Mouse (Mus musculus) megakaryocyte, adult 5-6 weeks (primary cell): ENCODE data around the gene Abt1. TPM values are rescaled to one million over a fixed set of nuclear protein-coding genes. Genes with fewer than 3 reads are reported as not detected.

Experiments used
- ATAC-seq: 2 replicates; pipeline ENCODE4 v1.8.0; 2016; ENCODE audit warnings: mild to moderate bottlenecking, inconsistent platforms; ENCODE audit not compliant: poor library complexity, severe bottlenecking
- total RNA-seq, 2 experiments: library from RNA; stranded (forward) in 1 of 2; stranded (reverse) in 1 of 2; fragments of 153-499, 151-499 nt in 1 of 2; fragments of 221-1000, 200-1000 nt in 1 of 2; gene quantifications; 2 replicates each; pipeline versions ENCODE4 v1.2.3 to v1.2.4; 2015 to 2017

Abt1 gene
- total RNA-seq, 2 experiments from 2014 or later = 5.1 to 6.8 TPM

- peak; percentile 98 for ATAC-seq
Measured at GRCm38 (mm10) chr13:23368583-23369420, 54.9 kb downstream of the Abt1 start, which contains the start of gene Zfp322a. TSS of gene Zfp322a (minus strand) at chr13:23369208.

Other genes starting within 250 kb of the Abt1 start
- not detected in 2 replicates for gene Vmn1r220, start 235.9 kb downstream of the Abt1 start, total RNA-seq (2015)
- not detected in 2 replicates for gene Vmn1r220, start 235.9 kb downstream of the Abt1 start, total RNA-seq (2017)
- gene Vmn1r221, start 209.7 kb downstream of the Abt1 start, total RNA-seq (2015) = not detected in 2 replicates
- not detected in 2 replicates for gene Vmn1r221, start 209.7 kb downstream of the Abt1 start, total RNA-seq (2017)
- gene Vmn1r222, start 187.9 kb downstream of the Abt1 start, total RNA-seq (2015) = not detected in 2 replicates
- gene Vmn1r222, start 187.9 kb downstream of the Abt1 start, total RNA-seq (2017) = not detected in 2 replicates
- gene Vmn1r223, start 176.7 kb downstream of the Abt1 start, total RNA-seq (2015) = not detected in 2 replicates
- gene Vmn1r223, start 176.7 kb downstream of the Abt1 start, total RNA-seq (2017) = not detected in 2 replicates
- 18.8 and 20.3 TPM in 2 replicates for gene Zfp322a, start 54.7 kb downstream of the Abt1 start, total RNA-seq (2015)
- 39.8 and 46.7 TPM in 2 replicates for gene Zfp322a, start 54.7 kb downstream of the Abt1 start, total RNA-seq (2017)
- not detected in 2 replicates for gene Btn1a1, start 42.0 kb upstream of the Abt1 start, total RNA-seq (2015)
- not detected in 2 replicates for gene Btn1a1, start 42.0 kb upstream of the Abt1 start, total RNA-seq (2017)
- not detected in 2 replicates for gene Btn2a2, start 65.0 kb upstream of the Abt1 start, total RNA-seq (2015)
- not detected in 2 replicates for gene Btn2a2, start 65.0 kb upstream of the Abt1 start, total RNA-seq (2017)
- 61.7 and 63.9 TPM in 2 replicates for gene Hist1h4h, start 107.2 kb upstream of the Abt1 start, total RNA-seq (2015)
- gene Hist1h4h, start 107.2 kb upstream of the Abt1 start, total RNA-seq (2017) = 1,033 and 1,202 TPM in 2 replicates
- gene Hist1h2af, start 110.0 kb upstream of the Abt1 start, total RNA-seq (2015) = 61.9 and 91.1 TPM in 2 replicates
- gene Hist1h2af, start 110.0 kb upstream of the Abt1 start, total RNA-seq (2017) = 1,786 and 1,821 TPM in 2 replicates
- gene Hist1h3g, start 111.6 kb upstream of the Abt1 start, total RNA-seq (2015) = 225 and 241 TPM in 2 replicates
- 441 and 668 TPM in 2 replicates for gene Hist1h3g, start 111.6 kb upstream of the Abt1 start, total RNA-seq (2017)
- 32.3 and 36.5 TPM in 2 replicates for gene Hist1h2bh, start 119.5 kb upstream of the Abt1 start, total RNA-seq (2015)
- 143 and 176 TPM in 2 replicates for gene Hist1h2bh, start 119.5 kb upstream of the Abt1 start, total RNA-seq (2017)
- gene Hist1h3f, start 120.2 kb upstream of the Abt1 start, total RNA-seq (2015) = 43.8 and 48.7 TPM in 2 replicates
- gene Hist1h3f, start 120.2 kb upstream of the Abt1 start, total RNA-seq (2017) = 145 and 146 TPM in 2 replicates
- 110 and 116 TPM in 2 replicates for gene Hist1h4f, start 127.8 kb upstream of the Abt1 start, total RNA-seq (2015)
- 2,488 and 3,291 TPM in 2 replicates for gene Hist1h4f, start 127.8 kb upstream of the Abt1 start, total RNA-seq (2017)
- gene Hist1h1d, start 129.4 kb upstream of the Abt1 start, total RNA-seq (2015) = 16.7 and 17.0 TPM in 2 replicates
- 182 and 184 TPM in 2 replicates for gene Hist1h1d, start 129.4 kb upstream of the Abt1 start, total RNA-seq (2017)
- gene Hist1h3e, start 138.5 kb upstream of the Abt1 start, total RNA-seq (2015) = 101 and 161 TPM in 2 replicates
- gene Hist1h3e, start 138.5 kb upstream of the Abt1 start, total RNA-seq (2017) = 295 and 358 TPM in 2 replicates
- 8.8 and 9.0 TPM in 2 replicates for gene Hist1h2ae, start 147.4 kb upstream of the Abt1 start, total RNA-seq (2015)
- 272 and 274 TPM in 2 replicates for gene Hist1h2ae, start 147.4 kb upstream of the Abt1 start, total RNA-seq (2017)
- 325 and 384 TPM in 2 replicates for gene Hist1h2bg, start 147.5 kb upstream of the Abt1 start, total RNA-seq (2015)
- 1,715 and 1,721 TPM in 2 replicates for gene Hist1h2bg, start 147.5 kb upstream of the Abt1 start, total RNA-seq (2017)
- 449 and 490 TPM in 2 replicates for gene Hist1h2bf, start 150.3 kb upstream of the Abt1 start, total RNA-seq (2015)
- gene Hist1h2bf, start 150.3 kb upstream of the Abt1 start, total RNA-seq (2017) = 736 and 744 TPM in 2 replicates
- gene Hist1h2ad, start 150.5 kb upstream of the Abt1 start, total RNA-seq (2015) = 3.2 and 3.6 TPM in 2 replicates
- gene Hist1h2ad, start 150.5 kb upstream of the Abt1 start, total RNA-seq (2017) = 93.7 and 99.2 TPM in 2 replicates
- 150 and 159 TPM in 2 replicates for gene Hist1h3d, start 151.9 kb upstream of the Abt1 start, total RNA-seq (2015)
- gene Hist1h3d, start 151.9 kb upstream of the Abt1 start, total RNA-seq (2017) = 86.3 and 96.3 TPM in 2 replicates
- 655 and 672 TPM in 2 replicates for gene Hist1h4d, start 157.7 kb upstream of the Abt1 start, total RNA-seq (2015)
- gene Hist1h4d, start 157.7 kb upstream of the Abt1 start, total RNA-seq (2017) = 1,182 and 1,443 TPM in 2 replicates
- gene Hist1h2be, start 197.3 kb upstream of the Abt1 start, total RNA-seq (2015) = 15.1 and 16.4 TPM in 2 replicates
- 110 and 115 TPM in 2 replicates for gene Hist1h2be, start 197.3 kb upstream of the Abt1 start, total RNA-seq (2017)
- gene Hist1h1e, start 198.7 kb upstream of the Abt1 start, total RNA-seq (2015) = 408 and 475 TPM in 2 replicates
- gene Hist1h1e, start 198.7 kb upstream of the Abt1 start, total RNA-seq (2017) = 457 and 467 TPM in 2 replicates